Mouse (Mus musculus) kidney, postnatal 10 days (tissue): ENCODE results near the gene Enoph1.

Experiments
- DNase-seq: peaks from one replicate; pipeline ENCODE4 v3.0.0; 2021; ENCODE audit warnings: mixed read lengths

Gene Enoph1

DNA sequence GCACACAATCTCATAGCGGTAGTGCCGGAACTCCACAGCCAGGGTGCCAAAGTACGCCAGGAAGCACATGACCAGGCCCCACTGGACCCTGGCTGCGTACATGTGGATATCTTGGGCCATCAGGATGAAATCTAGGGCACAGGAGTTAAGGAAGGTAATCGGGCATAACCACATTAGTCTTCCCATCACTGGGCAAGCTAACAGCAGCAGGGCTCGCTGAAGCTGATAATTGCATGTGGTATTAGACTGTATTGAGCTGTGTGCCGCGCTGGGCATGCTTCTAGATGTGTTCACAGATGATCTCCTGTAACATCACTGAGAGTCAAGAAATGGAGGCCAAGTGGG is 40.1 kb downstream of the Enoph1 start:
- no peak for DNase-seq

DNA sequence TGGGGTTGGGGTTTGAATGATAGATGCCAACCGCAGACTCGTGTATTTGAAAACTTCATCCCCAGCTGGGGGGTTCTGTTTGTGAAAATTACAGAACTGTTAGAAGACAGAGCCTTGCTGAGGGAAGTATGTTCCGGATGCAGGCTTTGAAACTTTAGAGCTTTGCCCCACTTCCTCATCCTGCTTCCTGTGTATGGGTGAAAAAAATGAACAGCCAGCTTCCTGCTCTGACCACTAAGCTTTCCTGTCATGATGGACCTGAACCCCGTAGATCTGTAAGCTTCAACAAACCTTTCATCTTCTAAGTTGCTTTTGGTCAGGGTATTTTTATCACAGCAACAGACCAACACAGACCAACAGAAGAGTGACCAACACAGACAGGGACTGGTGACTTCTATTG is 42.2 kb downstream of the Enoph1 start:
- no peak for DNase-seq

DNA sequence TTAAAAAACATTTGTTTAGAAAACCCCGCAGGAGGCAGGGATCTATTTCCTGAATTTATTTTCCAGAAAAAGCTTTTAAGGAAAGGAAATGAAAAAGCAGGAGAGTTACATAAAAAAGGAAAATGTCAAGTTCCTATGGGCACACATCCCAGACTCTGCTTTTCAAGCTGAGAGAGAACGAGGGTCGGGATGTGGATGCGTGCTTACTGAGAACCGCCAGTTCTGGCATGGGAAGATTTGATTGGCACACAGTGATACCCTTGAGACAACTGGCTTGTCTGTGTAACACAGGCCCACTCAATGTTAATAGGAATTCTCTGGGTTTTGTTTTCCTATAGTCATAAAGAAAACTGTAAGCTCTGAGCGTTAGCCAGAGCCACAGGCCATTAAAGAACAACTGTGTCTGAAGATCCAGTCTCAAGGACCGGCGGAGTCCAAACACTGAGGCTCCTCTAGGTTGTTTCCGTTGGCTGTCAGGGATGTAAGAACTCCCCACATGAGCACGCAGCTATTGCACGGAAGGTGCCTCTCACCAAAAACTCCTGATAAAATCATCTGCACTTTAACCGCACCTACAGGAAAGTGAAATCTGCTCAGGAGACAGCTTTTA is 44.3 kb downstream of the Enoph1 start:
- DNase-seq: no peak

DNA sequence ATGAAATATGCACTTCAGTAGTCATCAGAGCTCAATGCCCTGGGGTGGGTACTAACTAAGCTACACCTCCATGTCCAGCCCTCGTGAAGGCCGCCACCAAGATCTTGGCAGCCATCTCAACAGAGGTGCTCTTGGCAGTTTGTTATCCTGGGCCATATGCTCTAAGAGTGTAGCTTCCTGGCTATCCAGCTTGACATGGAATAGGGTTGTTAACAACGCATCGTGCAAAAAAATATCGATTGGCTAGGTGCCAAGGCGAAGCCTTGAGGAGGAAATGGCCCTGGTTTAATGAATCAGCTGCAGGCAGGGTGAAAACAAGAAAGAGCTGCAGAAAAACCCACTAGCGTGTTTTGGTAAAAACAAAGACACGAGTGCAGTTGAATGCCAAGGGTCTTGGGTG is 45.3 kb downstream of the Enoph1 start:
- DNase-seq: peak; percentile 70

DNA sequence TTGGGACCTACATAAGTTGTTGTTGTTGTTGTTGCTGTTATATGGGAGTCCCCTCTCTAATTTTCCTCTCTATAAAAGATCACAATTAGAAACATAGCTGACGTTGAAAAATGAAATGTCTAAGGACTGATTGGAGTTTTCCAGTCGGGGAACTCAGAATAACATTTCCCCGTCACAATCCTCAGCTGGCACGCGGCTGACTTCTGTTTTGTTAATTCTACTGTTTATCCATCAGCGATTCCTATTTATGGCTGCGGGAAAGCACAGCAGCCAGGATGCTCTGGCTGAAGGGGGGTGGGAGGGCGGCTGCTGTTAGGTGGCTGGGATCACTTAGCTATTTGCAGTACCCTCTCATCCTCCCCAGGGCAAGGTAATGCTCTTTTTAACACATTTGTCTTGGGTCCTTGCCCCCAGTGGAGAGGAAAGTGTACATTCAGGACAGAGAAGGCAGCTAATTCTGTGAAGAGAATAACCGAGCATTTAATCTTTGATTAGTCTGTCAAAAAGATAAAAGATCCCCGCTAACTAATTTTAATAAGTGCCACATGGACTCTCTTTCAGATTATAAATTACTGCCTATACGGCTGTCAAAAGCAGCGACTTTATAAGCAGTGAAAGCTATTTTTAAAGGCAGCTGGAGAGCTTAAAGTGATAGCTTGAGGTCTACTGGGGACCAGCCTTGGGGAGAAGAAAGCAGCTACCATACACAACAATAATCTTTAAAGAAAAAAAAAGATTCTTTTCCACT is 50.9 kb downstream of the Enoph1 start:
- no peak for DNase-seq

DNA sequence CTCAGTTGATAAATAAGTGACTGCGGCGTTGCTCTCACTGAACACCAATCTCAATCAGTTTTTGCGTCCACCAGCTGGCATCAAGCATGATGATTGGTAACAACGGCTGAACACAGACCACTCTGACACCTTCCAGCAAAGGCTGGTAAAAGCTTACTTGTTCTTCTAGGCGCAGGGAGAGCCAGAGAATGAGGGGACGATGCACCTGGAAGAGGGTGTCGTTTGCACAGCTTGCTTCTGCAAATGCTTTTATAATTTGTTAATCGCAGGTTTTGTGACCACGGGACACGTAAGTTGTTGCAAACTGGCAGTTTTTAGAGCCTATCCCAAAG is 51.4 kb downstream of the Enoph1 start:
- DNase-seq: no peak

DNA sequence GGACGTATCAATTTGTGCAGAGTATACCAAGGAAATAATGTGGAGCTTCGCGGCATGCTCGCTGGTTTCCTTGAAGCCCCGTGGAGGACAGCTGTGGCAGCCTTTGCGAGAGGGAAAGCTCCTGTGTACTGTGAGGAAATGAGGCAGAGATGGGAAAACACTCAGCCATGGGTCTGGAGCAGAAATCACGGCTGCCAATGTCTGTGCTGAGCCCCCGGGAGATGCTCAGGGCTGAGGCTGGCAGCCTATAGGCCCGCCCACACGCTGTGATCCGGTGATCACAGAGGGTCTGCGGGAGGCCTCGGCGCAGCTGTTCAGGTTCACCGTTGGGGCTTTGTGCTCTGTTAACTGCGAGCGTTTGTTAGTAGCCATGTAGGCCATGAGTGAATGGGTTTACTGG is 51.8 kb downstream of the Enoph1 start:
- no peak for DNase-seq

DNA sequence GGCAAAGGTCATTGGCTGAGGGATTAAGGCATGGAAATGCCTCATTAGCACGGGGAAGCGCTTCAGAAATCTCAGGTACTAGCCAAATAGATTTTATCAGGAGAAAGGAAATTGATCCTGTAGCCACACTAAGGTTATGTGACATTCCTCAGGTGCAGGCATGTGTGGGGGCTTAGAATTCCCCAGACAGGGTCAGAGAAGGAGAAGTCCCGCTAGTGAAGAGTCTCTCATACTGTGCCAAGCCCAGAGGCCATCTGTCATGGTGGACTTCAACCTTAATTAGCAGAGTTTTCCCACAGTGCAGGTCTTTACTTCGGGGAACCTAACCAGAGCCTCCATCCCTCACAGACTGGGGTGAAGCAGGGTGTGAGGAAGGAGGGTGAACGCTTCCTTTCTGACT is 57.2 kb downstream of the Enoph1 start:
- no peak for DNase-seq

DNA sequence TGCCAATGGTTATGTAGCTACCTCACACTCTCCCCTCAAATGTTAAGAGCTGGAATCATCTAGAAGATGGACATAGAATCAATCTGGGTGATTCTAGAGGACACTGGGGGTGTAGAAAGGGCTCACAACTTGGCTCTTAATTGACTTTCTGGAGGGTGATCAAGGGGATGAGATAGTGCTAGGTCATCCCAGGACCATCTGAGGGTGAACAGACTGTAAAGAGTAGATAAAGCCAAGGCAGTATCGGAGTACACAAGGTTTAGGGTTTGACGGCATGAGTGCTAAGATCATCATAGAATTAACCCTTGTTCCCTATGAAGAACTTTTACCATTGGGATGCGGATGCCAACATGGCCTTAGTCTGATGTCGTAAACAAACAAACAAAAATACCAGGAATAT is 58.2 kb downstream of the Enoph1 start:
- no peak for DNase-seq

DNA sequence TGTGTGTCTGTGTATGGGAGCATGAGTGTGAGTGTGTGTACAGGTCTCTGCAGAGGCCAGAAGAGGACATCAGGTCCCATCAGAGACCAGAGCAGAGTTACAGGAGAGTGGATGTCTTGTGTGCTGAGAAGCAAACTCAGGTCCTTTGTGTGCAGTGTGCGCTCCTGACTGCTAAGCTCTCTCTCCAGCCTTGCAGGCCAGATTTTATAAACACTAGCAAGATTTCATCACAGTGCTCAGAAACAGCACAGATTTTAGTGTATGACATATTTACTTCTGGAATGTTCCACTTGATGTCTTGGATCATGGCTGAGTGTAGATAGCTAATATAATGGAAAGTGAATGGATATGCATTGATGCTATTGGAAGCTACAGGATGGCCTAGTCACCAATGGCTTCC is 62.6 kb downstream of the Enoph1 start:
- DNase-seq: no peak

DNA sequence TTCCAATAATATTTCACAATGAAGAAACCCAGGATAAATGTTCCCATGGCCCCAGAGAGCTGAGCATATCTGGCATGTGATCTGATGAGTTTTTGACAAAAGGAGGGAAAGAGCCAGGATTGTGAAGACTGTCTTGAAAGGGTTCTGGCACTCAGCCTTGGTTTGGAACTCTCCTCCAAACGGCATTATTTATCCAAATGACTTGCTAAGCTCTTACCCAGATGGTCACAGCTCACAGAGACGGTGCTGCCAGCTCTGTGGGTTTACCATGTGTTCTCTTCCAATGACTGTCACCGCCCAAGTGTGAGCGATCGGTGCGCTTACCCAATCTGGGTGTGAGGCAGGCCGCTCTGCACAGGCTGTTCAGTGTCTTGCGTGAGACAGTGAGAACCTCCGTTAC is 69.1 kb downstream of the Enoph1 start:
- no peak for DNase-seq

DNA sequence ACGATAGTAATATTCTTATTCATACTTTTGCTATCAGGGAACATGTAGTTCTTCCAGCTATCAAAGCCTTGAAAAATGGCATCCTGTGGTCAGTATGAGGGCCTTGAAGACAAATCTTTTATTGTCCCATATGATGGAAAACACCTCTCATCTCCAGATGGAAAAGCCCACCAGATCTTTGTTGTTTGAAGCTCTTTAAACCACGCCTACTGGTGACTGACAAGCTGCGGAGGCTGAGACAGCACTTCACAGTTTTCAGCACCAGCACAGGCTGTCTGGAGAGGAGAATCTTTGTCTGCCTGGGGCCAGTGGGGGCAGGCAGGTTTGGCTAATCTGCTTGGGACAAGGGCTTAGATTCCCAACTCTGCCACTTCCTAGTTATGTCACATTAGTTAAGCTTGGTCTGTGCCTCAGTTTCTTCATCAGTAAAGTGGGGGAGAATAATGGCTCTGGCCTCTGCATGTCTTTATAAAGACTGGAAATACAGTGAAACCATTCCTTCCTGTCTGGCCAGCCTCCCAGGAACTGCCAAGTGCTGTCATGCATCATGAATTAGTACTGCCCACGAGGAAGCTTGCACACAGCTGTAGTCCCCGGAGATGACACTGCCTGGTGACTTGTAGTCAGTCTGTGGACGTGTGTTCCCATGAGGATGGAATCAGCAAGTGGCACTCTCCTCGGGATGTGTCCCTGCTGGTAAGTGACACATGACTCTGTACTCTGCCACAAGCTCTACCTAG is 69.9 kb downstream of the Enoph1 start:
- DNase-seq: peak; percentile 65

DNA sequence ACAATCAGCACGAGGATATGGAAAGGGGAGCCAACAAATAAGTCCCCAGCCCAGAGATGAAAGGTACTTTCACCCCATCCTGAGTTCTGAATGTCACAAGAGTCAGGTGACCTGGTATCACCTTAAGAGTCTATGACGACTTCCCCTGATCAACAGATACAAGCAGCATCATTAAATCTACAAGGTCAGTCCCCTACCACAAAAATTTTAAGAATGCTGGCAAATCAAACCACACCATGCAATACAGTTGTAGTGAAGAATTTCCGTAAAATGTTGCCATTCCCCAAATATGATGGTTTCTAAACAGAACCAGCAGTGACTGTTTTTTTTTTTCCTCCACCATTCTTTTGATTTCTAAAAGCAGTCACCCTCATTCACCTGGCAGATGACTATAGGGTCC is 70.8 kb downstream of the Enoph1 start:
- no peak for DNase-seq

DNA sequence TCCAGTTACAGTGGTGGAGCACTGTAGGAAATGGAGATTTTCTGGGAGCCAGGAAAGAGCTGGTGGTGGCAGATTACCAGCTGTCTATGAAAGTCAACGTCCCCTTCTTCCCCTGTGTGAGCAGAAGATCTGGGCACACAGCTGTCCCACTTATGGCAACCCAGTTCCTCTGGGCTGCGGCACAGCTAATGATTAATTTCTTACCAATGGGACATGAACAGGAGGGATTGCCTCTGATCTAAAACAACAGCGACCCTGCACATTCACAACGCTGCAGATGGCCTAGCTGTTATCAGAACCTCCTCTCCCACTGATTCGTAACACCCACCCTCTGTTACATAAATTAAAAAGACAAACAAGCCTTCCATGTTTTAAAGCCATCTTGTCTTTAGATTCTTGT is 73.6 kb downstream of the Enoph1 start:
- no peak for DNase-seq
